Mouse (Mus musculus): Measurements from ENCODE around the gene Coro2a. TPM values are rescaled to one million over a fixed set of nuclear protein-coding genes. Genes with fewer than 3 reads are reported as not detected.

The Coro2a gene
- polyA plus RNA-seq, 1 experiment: 0.33 TPM

DNA sequence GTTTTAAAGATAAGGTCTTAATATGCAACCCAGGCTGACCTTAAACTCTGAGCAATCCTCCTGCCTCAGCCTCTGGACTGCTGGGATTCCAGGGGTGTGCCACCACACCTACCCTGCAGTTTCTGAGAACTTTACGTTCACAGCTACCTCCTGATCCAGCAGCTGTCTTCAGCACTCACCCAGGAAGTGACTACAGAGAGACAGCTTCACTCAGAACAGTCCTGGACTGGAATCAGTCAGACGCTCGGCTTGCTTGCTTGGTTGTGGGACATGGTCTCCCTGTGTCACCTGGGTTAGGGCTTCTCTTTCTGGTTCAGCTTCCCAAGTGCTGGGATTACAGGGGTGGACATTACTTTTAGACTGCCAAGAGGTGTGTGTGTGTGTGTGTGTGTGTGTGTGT, 45.1 kb downstream of the Coro2a start:
- Histone ChIP-seq H3K27me3 (ENCODE audit: control insufficient read depth, insufficient read depth, insufficient read length) (no peaks in the 10 kb centered on the region), H3K36me3 (ENCODE audit: control insufficient read depth, insufficient read depth) (no peaks in the 10 kb centered on the region), H3K4me3 (ENCODE audit: insufficient read depth, poor library complexity, severe bottlenecking) (no peak overlapping the region), H3K79me3 (ENCODE audit: low read depth) (no peaks in the 10 kb centered on the region), H3K79me2 (ENCODE audit: control insufficient read depth, insufficient read depth) (no peaks in the 10 kb centered on the region), H3ac (ENCODE audit: control insufficient read depth, insufficient read length, low read depth) (no peak overlapping the region)
- TF ChIP-seq CEBPB (IDR thresholded peaks at IDR 0.05; ENCODE audit: low read depth): no peak

DNA sequence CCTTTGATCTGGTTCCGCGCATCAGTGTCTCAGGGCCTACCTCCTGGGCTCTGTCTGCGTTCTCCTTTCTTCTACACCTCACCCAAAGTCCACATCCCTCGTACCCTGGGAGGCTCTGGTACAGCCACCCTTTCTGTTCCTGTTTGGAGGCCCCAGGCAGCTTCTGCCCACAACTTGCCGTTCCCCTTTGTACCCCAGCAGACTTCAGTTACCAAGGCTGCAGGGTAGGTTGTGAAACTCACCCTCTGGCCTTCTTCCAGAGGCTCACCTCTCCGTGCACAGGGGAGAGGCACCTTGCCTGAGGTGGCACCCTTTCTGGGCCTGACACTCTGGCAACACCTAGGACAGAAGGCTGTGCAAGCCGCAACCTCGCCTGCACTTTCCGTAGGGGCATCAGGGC, 46.2 kb downstream of the Coro2a start:
- Histone ChIP-seq H3ac (ENCODE audit: control insufficient read depth, insufficient read length, low read depth) (no peak overlapping the region), H3K79me2 (ENCODE audit: control insufficient read depth, insufficient read depth) (no peaks in the 10 kb centered on the region), H3K36me3 (ENCODE audit: control insufficient read depth, insufficient read depth) (no peaks in the 10 kb centered on the region), H3K79me3 (ENCODE audit: low read depth) (no peaks in the 10 kb centered on the region), H3K27me3 (ENCODE audit: control insufficient read depth, insufficient read depth, insufficient read length) (peaks cover 4% of the 10 kb centered on the region), H3K4me3 (ENCODE audit: insufficient read depth, poor library complexity, severe bottlenecking) (no peak overlapping the region)
- no peak for TF ChIP-seq CEBPB (IDR thresholded peaks at IDR 0.05; ENCODE audit: low read depth)
- TF ChIP-seq USF1 (IDR thresholded peaks at IDR 0.05; ENCODE audit: low read depth): no peak
- TF ChIP-seq MYOD1 (IDR thresholded peaks at IDR 0.05; ENCODE audit: control insufficient read depth, insufficient read length, low read depth): no peak
- TF ChIP-seq MAX (IDR thresholded peaks at IDR 0.05): no peak
- TF ChIP-seq FOSL1 (IDR thresholded peaks at IDR 0.05; ENCODE audit: insufficient read depth, low read length, poor library complexity, severe bottlenecking): no peak
- TF ChIP-seq MYOG (IDR thresholded peaks at IDR 0.05; ENCODE audit: control insufficient read depth, extremely low read depth, insufficient read length): no peak
- TF ChIP-seq CTCF (IDR thresholded peaks at IDR 0.05; ENCODE audit: control insufficient read depth, insufficient read depth, insufficient read length): no peak

DNA sequence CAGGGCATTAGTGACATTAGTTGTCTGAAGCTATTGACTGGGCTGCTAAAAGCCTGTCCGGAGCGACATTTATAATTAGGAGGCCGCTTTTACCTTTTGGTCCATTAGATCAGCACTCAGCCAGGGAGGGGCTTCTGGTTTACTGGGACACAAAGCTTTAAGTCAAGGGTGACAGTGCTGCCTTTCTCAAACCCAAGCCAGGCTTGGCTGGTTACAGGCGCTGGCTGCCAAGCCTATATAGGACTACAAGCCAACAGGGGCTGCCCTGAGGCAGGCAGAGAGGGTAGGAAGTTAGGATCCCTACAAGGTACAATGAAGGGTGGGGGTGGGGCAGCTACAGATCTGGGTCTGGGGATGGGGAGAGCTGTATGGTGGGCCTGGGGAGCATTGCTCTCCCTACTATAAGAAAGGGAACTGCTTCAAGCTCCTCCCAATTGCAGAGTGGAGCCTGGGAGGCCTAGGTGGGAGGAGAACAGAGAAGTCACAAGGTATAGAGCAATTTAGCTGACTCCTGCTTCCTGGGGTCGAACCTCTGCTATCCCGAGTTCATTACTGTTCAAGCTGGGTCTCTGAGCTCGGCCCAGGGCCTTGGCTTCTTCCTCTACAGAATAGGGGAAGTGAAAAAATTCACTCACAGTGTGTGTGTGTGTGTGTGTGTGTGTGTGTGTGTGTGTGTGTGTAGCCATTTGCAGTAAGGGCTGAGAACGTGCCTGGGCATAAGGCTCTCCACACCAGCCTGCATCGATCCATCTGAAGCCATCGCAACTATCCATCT, 47.5 kb downstream of the Coro2a start:
- TF ChIP-seq USF1 (IDR thresholded peaks at IDR 0.05; ENCODE audit: low read depth) (no peak), CTCF (IDR thresholded peaks at IDR 0.05; ENCODE audit: control insufficient read depth, insufficient read depth, insufficient read length) (no peak), MAX (IDR thresholded peaks at IDR 0.05) (no peak), MYOD1 (IDR thresholded peaks at IDR 0.05; ENCODE audit: control insufficient read depth, insufficient read length, low read depth) (no peak), FOSL1 (IDR thresholded peaks at IDR 0.05; ENCODE audit: insufficient read depth, low read length, poor library complexity, severe bottlenecking) (no peak), CEBPB (IDR thresholded peaks at IDR 0.05; ENCODE audit: low read depth) (no peak), MYOG (IDR thresholded peaks at IDR 0.05; ENCODE audit: control insufficient read depth, extremely low read depth, insufficient read length) (no peak)

DNA sequence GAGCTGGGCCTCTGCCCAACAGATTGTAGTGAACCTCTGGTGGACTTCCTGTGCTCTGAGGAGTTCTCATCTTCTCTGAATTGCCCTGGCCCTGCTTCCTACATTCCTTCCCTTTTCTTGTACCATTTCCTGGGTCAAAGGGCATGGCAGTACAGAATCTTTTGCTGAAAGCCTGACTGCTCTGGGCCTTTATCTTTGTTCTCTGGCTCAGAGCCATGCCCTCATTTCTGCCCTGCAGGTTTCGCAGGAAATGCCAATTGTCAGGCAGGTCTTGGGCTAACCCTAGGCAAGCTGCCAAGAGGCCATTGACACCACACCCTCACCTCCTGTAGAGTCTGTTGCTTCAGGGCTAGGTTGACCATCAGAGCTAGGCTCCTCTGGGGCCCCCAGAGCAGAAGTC, 48.1 kb downstream of the Coro2a start:
- H3K4me3 ChIP-seq (ENCODE audit: insufficient read depth, poor library complexity, severe bottlenecking): no peak overlapping the region
- no peaks in the 10 kb centered on the region for H3K79me2 ChIP-seq (ENCODE audit: control insufficient read depth, insufficient read depth)
- no peaks in the 10 kb centered on the region for H3K36me3 ChIP-seq (ENCODE audit: control insufficient read depth, insufficient read depth)
- no peak for TF ChIP-seq CTCF (IDR thresholded peaks at IDR 0.05; ENCODE audit: control insufficient read depth, insufficient read depth, insufficient read length)
- no peak for TF ChIP-seq USF1 (IDR thresholded peaks at IDR 0.05; ENCODE audit: low read depth)
- no peak for TF ChIP-seq FOSL1 (IDR thresholded peaks at IDR 0.05; ENCODE audit: insufficient read depth, low read length, poor library complexity, severe bottlenecking)
- no peak for TF ChIP-seq MYOG (IDR thresholded peaks at IDR 0.05; ENCODE audit: control insufficient read depth, extremely low read depth, insufficient read length)
- H3ac ChIP-seq (ENCODE audit: control insufficient read depth, insufficient read length, low read depth): no peak overlapping the region
- peaks cover 4% of the 10 kb centered on the region for H3K27me3 ChIP-seq (ENCODE audit: control insufficient read depth, insufficient read depth, insufficient read length)
- no peaks in the 10 kb centered on the region for H3K79me3 ChIP-seq (ENCODE audit: low read depth)

More for the DNA sequence above, 47.5 kb downstream of the Coro2a start:
- Histone ChIP-seq H3K27me3 (ENCODE audit: control insufficient read depth, insufficient read depth, insufficient read length) (peaks cover 4% of the 10 kb centered on the region), H3ac (ENCODE audit: control insufficient read depth, insufficient read length, low read depth) (no peak overlapping the region), H3K79me2 (ENCODE audit: control insufficient read depth, insufficient read depth) (no peaks in the 10 kb centered on the region), H3K79me3 (ENCODE audit: low read depth) (no peaks in the 10 kb centered on the region), H3K36me3 (ENCODE audit: control insufficient read depth, insufficient read depth) (no peaks in the 10 kb centered on the region), H3K4me3 (ENCODE audit: insufficient read depth, poor library complexity, severe bottlenecking) (no peak overlapping the region)

DNA sequence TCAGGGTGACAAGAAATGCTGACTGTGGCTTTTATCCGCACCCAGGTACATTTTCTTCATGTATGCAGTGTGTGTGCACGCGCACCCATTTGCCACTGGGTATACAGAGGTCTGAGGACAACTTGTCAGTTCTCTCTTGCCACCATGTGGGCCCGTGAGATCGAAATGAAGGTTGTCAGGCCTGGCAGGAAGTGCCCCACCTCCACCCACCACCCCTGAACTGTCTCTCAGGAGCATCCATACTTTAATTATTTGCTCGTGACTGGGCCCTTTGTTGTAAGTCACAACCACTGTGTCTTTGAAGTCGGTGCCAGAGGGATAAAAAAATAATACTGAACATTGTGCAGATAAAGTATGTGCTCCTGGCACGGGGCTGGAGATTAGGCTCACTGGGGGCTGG, 51.6 kb downstream of the Coro2a start:
- Histone ChIP-seq H3K79me2 (ENCODE audit: control insufficient read depth, insufficient read depth) (no peaks in the 10 kb centered on the region), H3K36me3 (ENCODE audit: control insufficient read depth, insufficient read depth) (no peaks in the 10 kb centered on the region), H3K79me3 (ENCODE audit: low read depth) (no peaks in the 10 kb centered on the region), H3K27me3 (ENCODE audit: control insufficient read depth, insufficient read depth, insufficient read length) (peaks cover 10% of the 10 kb centered on the region), H3K4me3 (ENCODE audit: insufficient read depth, poor library complexity, severe bottlenecking) (no peak overlapping the region), H3ac (ENCODE audit: control insufficient read depth, insufficient read length, low read depth) (no peak overlapping the region)
- no peak for TF ChIP-seq CTCF (IDR thresholded peaks at IDR 0.05; ENCODE audit: control insufficient read depth, insufficient read depth, insufficient read length)
- no peak for TF ChIP-seq MYOD1 (IDR thresholded peaks at IDR 0.05; ENCODE audit: control insufficient read depth, insufficient read length, low read depth)
- TF ChIP-seq MYOG (IDR thresholded peaks at IDR 0.05; ENCODE audit: control insufficient read depth, extremely low read depth, insufficient read length): no peak
- no peak for TF ChIP-seq CEBPB (IDR thresholded peaks at IDR 0.05; ENCODE audit: low read depth)
- TF ChIP-seq USF1 (IDR thresholded peaks at IDR 0.05; ENCODE audit: low read depth): no peak
- TF ChIP-seq MAX (IDR thresholded peaks at IDR 0.05): no peak
- no peak for TF ChIP-seq FOSL1 (IDR thresholded peaks at IDR 0.05; ENCODE audit: insufficient read depth, low read length, poor library complexity, severe bottlenecking)

DNA sequence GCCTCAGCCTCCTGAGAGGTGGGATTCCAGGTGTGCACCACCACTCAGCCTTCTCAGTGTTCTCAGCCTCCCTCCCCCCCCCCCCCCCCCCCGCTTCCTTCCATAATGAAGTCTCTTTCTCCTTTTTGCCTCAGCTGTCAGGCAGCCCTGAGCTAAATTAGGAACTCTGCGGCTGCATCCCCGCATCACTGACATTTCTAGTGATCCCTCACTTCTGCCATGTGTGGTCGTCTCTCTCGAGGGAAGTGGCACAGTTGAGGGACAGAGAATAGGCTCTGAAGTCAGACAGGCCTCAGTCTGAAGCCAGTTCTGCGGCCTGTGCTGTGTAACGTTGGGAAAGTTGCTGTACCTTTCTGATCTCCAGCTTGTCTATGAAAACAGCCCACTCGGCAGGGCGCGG, 52.0 kb downstream of the Coro2a start:
- no peak overlapping the region for H3K4me3 ChIP-seq (ENCODE audit: insufficient read depth, poor library complexity, severe bottlenecking)
- no peaks in the 10 kb centered on the region for H3K36me3 ChIP-seq (ENCODE audit: control insufficient read depth, insufficient read depth)
- peaks cover 10% of the 10 kb centered on the region for H3K27me3 ChIP-seq (ENCODE audit: control insufficient read depth, insufficient read depth, insufficient read length)
- no peak overlapping the region for H3ac ChIP-seq (ENCODE audit: control insufficient read depth, insufficient read length, low read depth)
- no peaks in the 10 kb centered on the region for H3K79me3 ChIP-seq (ENCODE audit: low read depth)
- no peaks in the 10 kb centered on the region for H3K79me2 ChIP-seq (ENCODE audit: control insufficient read depth, insufficient read depth)
- TF ChIP-seq CEBPB (IDR thresholded peaks at IDR 0.05; ENCODE audit: low read depth) (no peak), FOSL1 (IDR thresholded peaks at IDR 0.05; ENCODE audit: insufficient read depth, low read length, poor library complexity, severe bottlenecking) (no peak), MYOD1 (IDR thresholded peaks at IDR 0.05; ENCODE audit: control insufficient read depth, insufficient read length, low read depth) (no peak), USF1 (IDR thresholded peaks at IDR 0.05; ENCODE audit: low read depth) (no peak), MAX (IDR thresholded peaks at IDR 0.05) (no peak), CTCF (IDR thresholded peaks at IDR 0.05; ENCODE audit: control insufficient read depth, insufficient read depth, insufficient read length) (no peak), MYOG (IDR thresholded peaks at IDR 0.05; ENCODE audit: control insufficient read depth, extremely low read depth, insufficient read length) (no peak)

Data from C2C12 (cell line).